Mouse (Mus musculus): ENCODE measurements around the gene Fam133b.
A peak's percentile ranks its signal among the peaks of the same experiment; 100 is the strongest.

The Fam133b gene

DNA sequence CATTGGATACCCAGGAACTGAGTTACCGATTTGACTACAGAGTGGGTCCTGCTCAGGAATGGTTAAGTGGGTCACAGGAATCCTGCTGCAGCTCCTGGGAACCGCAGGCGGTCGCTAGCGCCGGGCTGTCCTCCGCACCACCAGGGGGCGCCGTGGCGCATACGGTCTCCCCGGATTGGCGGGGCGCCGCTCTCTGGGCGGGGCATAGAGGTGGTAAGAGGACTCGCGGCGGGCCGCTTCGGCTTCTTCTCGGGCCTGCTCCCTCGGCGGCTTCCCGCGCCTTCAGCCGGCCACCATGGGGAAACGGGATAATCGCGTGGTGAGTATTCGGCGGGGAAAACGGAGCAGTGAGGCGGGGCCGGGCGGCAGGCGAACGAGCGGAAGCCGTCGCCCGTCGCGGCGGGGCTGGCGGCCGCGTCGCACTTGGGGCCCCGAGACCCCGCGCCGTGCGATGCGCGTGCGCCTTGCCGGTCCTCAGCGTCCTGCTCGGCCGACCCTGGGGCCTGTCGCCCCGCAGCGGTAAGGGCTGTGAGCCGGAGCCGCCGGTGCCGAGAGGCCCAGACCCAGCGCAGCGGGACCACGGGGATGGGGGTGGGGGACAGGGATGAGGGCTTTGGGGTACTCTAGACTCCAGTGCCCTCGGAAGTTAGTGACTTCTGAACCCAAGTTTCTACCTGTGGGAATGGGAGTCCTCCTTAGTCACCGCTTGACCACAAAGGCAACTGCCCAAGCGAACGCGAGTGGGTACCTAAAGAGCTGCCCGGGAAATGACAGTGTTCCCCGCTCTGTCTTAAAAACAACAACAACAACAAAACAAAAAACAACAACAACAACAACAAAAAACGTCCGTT, at the start of gene Fam133b:
Gene Fam133b (plus strand): TSS at position 205 of the 851 bp plus-strand sequence.
- DNase-seq (ENCODE audit: low spot score): peak; percentile 83

DNA sequence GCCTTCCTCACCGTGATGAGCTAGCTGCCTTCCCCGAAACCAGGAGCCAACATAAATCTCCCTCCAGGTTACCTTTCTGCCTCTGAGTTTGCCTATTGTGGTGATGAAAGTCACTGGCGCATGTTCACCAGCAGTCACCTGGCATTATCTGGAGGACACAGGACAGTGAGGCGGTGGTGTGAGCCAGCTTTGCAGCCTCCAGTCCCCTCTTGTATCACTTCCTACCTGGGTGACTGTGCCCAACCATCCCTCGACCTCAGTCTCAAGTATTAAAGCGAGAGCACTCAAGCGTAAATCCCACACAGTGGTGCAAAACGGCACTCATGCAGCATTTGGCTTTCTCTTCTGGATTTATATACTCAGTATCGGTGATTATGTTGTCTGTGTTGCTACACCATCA, 49.7 kb upstream of the Fam133b start:
- DNase-seq (ENCODE audit: low spot score): no peak

DNA sequence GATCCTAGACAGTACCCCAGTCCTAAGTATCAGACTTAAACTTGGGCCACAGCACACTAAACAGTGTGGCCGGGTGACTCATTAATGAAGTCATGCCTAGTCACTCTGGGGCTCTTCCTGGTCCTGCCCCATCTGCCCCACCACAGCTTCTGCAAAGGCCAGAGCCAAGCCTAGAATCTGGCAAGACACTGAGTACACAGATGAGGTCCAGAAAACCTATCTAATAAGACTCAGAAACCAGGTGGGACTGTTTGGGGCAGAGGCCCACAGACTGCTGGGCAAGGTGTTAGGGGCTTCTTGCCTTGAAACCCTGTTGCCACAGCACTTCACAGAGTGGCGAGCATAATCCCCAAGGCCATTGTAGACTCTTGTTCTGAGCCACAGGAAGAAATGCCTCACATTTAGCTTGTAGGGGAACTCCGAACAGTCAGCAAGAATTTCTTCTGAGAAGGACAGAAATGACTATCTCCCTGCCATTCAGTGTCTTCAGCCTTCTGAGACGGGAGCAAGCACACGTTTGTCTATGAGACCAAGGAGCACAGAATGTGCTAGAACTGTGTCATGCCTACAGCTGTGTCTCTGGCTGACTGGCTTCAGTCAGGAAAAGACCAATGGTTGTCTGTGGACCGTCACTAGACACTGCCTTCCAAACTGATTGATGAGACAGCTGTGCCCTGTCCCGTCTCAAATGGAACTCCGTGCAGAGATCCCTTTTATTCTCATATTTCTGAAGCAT, 49.0 kb upstream of the Fam133b start:
- DNase-seq (ENCODE audit: low spot score): no peak

DNA sequence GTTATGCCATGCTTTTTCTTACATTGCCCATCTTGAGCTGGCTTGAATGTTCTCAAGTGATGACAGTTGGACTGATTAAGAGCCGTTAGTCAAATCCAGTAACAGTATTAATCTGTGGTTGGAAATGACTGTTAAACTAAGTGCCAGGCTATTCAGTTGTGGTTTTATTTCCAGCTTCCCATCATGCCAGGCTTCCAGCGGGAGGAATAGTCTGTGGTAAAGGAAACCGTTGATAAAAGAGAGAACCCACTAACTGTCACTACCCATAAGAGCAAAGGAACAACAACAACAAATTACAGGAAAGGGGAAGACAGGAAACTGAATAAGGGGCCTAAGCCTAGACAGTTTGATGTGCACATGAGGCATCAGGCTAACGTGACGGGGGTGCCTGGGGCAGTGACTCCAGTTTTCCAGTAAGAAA, 46.1 kb upstream of the Fam133b start:
- DNase-seq (ENCODE audit: low spot score): no peak

- no peak for DNase-seq (ENCODE audit: low spot score)
Observed at GRCm38 (mm10) chr5:3500298-3500697, 43.3 kb upstream of the Fam133b start.

GRCm38 (mm10) chr5:3500957-3501563, 42.6 kb upstream of the Fam133b start:
- no peak for DNase-seq (ENCODE audit: low spot score)

DNA sequence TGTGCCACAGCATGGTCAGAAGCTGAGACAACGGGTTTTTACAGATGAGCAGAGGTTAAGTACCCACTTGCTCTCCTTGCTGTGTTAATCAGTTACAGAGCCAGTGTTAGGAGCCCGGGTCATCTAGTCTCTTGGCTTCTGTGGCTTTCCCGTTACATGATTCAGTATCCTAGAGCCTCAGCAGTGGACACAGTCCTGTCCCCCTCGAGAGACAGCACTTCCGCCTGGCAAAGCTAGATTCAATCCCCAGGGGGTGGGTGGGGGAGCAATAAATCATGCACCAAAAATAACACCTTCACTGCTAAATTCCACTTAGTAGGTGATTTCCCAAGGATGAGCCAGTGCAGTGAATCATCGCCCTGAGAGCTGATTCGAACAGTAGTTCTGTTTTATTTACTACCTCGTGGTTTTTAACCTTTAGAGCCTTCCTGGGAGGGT, 42.0 kb upstream of the Fam133b start:
- DNase-seq (ENCODE audit: low spot score): no peak

- no peak for DNase-seq (ENCODE audit: low spot score)
Observed at GRCm38 (mm10) chr5:3502610-3503350, 40.9 kb upstream of the Fam133b start.

- no peak for DNase-seq (ENCODE audit: low spot score)
Observed at GRCm38 (mm10) chr5:3503373-3503772, 40.3 kb upstream of the Fam133b start.

DNA sequence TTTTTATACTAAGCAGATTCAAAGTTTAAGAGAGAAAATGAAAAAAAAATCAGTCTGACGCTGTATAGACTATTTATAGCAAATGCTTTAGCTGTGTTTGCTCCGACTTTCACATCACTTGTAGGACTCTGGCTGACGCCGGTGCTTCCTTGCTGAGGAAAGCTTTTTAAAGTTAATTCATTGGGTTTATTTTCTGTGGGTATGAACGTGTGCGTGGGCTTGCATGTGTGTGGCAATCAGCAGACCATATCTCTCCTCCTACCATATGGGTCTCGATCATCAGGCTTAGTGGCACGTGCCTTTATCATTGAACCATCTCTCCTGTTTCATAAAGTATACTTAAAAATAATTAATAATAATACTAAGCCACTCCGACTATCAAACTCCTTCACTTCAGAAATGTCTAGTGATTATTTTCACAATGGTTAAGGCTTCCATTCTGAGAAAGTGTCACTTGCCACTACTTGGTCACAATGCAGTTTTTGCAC, 39.8 kb upstream of the Fam133b start:
- no peak for DNase-seq (ENCODE audit: low spot score)

GRCm38 (mm10) chr5:3504453-3504852, 39.2 kb upstream of the Fam133b start:
- no peak for DNase-seq (ENCODE audit: low spot score)

DNA sequence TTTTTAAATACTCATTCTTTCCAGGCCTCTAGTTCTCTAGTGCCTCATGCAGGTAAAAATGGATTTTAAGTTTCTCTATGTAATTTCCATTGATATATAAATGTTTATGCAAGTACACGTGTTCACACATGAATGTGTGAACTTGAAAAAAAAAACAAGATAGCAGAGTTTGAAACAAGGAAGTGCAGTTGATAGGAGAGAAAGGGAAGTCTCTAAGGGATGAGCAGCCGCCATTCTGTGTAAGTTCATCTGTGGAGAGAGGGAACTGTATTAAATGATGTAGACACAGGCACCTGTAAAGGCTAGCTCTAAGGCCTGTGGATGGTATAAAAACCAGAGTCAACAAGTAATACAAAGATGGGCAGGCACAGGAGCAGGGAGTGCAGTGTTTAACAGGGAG, 38.1 kb upstream of the Fam133b start:
- DNase-seq (ENCODE audit: low spot score): no peak

DNA sequence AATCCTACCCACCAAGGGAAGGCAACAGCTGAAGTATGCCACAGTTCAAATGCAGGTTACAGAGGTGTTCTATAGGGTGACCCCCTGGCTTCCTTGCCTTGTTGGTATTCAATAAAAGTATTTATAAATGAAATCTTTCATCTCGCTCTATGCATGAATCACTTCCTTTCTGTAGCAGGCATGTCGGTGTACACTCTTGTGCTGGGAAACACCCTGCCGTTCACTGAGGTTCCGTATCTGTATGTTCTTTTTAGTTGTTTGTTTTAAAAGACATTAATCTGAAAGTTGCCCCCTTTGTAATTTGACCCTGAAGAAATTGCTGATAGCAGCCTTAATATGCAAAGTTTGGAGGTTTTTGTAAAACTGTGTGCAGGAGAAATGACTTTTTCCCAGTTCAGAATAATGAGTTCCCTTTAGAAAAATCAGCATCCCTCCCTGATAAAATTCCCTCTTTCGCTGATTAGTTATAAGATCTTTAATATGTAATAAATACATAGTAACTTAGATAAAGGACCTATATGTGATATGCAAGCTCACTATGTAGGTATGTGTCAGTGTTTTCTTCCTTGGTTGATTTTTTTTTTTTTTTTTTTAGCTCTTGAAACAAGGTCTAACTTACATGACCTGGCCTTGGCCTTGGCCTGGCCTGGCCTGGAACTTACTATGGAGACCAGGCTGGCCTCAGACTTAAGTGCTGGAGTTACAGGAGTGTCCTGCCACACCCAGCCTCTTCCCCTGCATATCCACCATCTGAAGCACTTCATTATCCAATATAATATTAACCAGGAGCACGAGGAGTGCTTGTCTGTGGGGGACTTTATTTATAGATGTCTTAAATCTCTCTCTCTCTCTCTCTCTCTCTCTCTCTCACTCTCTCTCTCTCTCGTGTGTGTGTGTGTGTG, 34.9 kb upstream of the Fam133b start:
- no peak for DNase-seq (ENCODE audit: low spot score)

GRCm38 (mm10) chr5:3509503-3509902, 34.1 kb upstream of the Fam133b start:
- DNase-seq (ENCODE audit: low spot score): no peak

DNA sequence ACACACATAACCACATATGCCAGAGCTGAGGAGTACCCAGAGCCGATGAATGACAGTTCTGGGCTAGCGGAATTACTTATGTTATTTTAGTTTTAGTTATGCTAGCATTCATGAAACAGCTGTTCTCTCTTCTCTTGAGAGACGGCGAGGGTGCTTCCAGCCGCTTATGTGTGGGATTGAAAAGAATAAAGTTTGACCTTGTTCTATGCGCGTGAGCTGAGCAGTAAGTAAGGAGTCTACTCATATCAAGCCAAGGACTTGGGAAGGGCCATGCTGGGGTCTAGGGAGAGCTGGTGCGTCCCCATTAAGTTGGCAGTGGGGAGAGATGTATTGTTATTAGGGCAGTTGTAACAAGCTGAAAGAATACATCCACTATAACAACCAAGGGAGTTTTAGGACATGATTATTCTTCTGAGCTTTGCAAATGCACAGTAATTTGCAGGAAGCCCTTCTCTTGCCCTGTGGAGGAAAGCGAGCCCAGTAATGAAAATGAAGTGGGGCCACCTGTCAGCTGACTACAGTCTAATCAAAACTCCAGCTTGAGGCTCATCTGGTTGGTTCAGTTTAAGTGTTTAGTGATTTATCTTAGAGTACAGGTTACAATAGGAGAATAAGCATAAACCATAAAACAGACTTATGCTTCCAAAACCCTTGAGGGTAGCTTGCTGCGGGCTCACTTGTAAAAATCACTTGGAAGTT, 32.4 kb upstream of the Fam133b start:
- DNase-seq (ENCODE audit: low spot score): no peak

- no peak for DNase-seq (ENCODE audit: low spot score)
Observed at GRCm38 (mm10) chr5:3512584-3512983, 31.0 kb upstream of the Fam133b start.

DNA sequence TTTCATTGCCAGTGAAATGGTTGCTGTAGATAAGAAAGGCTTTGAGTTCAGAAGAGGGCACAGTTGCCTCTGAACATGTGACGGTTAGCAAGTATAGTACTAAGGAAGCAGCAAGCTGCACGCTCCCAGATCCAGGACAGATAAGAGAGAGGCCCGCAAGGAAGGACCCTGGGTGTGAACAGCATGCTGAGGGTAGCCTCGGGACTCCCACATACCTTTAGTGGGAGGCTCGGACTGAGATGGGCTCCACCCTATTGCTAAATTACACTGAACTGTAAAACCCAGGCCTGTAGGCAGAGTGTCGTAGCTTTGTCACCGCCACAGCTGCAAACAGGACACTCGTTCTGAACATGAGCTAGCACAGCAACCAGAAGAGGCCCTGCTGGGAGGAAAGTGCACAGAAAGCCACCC, 28.7 kb upstream of the Fam133b start:
- DNase-seq (ENCODE audit: low spot score): no peak

DNA sequence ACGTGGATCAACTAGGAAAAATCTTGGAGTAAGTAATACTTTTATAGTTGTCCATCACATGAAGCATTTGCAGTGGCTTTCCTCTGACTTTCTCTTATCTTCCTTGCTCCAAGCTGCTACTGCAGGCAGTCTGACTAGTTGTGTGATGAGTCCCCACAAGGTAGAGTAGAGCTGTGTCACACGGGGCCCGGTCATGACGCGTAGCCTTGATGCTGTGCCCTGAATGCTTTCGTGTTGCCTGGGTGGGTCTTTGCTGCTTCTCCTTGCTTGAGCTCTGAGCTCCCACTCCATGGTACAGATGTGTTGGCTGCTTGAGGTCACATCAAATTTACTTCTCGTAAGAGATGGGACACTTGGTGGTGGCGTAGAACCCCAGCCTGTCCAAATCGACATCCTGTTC, 28.2 kb upstream of the Fam133b start:
- DNase-seq (ENCODE audit: low spot score): no peak

DNA sequence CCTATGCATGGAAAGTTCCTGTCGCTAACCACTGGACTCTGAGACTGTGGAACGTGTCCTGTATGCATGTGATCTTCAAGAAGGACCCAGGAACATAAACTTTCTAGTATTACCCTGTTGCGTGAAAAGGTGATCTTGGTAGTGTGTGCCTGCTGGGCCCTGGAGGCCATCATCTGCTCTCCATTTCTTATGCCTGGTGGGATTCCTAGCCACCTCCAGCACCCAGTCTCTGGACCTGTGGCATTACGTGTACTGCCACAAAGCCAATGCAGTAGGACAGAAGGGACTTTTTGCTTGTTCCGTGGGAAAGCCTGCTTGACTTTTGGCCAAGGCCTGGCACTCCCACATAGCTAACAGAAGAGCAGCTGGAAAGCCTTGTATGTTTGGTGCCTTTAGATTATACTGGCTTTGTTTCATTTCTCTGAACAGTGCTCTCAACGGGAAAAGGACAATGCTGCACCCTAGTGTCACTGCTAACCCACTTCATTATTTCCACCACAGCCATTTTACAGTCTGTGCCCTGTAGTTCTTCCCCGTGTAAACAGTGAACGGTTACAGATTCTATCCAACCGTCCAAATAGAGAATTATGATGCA, 27.1 kb upstream of the Fam133b start:
- no peak for DNase-seq (ENCODE audit: low spot score)
